Mouse (Mus musculus) stomach, embryonic 14.5 days (tissue): ENCODE measurements around the gene Glrp1. TPM values are rescaled to one million over a fixed set of nuclear protein-coding genes. Genes with fewer than 3 reads are reported as not detected.
A peak's percentile ranks its signal among the peaks of the same experiment; 100 is the strongest.

Source experiments
- ATAC-seq: fragments of 200-750 bp; cut with Nextera tagmentation; 2 replicates; pipeline ENCODE4 v1.8.0; 2017; ENCODE audit warnings: low read depth, moderate TSS enrichment; ENCODE audit not compliant: insufficient number of reproducible peaks, insufficient read depth, low FRiP score
- H3K27ac ChIP-seq: fragments of 300-500 bp; sonication (generic); 2 replicates; pipeline ENCODE4 v1.5.1; 2014; ENCODE audit warnings: mild to moderate bottlenecking, low read length, moderate library complexity, mixed read lengths
- H3K27me3 ChIP-seq: fragments of 300-500 bp; sonication (generic); 2 replicates; pipeline ENCODE4 v1.6.1; 2014; ENCODE audit warnings: low read length, control low read depth, mixed read lengths; ENCODE audit not compliant: control insufficient read depth, insufficient read depth
- H3K36me3 ChIP-seq: fragments of 300-500 bp; sonication (generic); 2 replicates; pipeline ENCODE4 v1.6.1; 2014; ENCODE audit warnings: mild to moderate bottlenecking, control low read depth, low read length, moderate library complexity, mixed read lengths; ENCODE audit not compliant: control insufficient read depth, insufficient read depth
- H3K4me1 ChIP-seq: fragments of 300-500 bp; sonication (generic); 2 replicates; pipeline ENCODE4 v1.6.1; 2014; ENCODE audit warnings: low read length, control low read depth, mixed read lengths; ENCODE audit not compliant: control insufficient read depth, insufficient read depth
- H3K4me2 ChIP-seq: fragments of 300-500 bp; sonication (generic); replicated peaks from 2 replicates; pipeline ENCODE4 v1.6.1; 2014; ENCODE audit warnings: low read depth, low read length, control low read depth
- H3K4me3 ChIP-seq: fragments of 300-500 bp; sonication (generic); 2 replicates; pipeline ENCODE4 v1.5.1; 2014; ENCODE audit warnings: low read depth, low read length, control low read depth
- H3K9ac ChIP-seq: fragments of 300-500 bp; sonication (generic); replicated peaks from 2 replicates; pipeline ENCODE4 v1.6.1; 2014; ENCODE audit warnings: low read depth, mild to moderate bottlenecking, control low read depth, low read length, moderate library complexity, mixed read lengths
- H3K9me3 ChIP-seq: fragments of 300-500 bp; sonication (generic); 2 replicates; pipeline ENCODE4 v1.6.1; 2016; ENCODE audit warnings: low read depth, low read length, control low read depth; ENCODE audit not compliant: control insufficient read depth
- WGBS: fragments of 180-500 bp; shearing (Covaris S2); extraction: QIAGEN DNeasy Blood & Tissue Kit; methylation state at CpG from one replicate; pipeline ENCODE4 v1.1.7; 2014; 5-methylcytosine and 5-hydroxymethylcytosine counted together
- polyA plus RNA-seq: library from polyadenylated mRNA; unstranded; fragments of >200 nt; fragmentation: Nextera tagmentation; extraction: Ambion mirVana; gene quantifications from 2 replicates; pipeline ENCODE4 v1.2.1, GENCODE M21; 2014

The Glrp1 gene
- polyA plus RNA-seq, 1 experiment from 2014 or later: not detected

DNA sequence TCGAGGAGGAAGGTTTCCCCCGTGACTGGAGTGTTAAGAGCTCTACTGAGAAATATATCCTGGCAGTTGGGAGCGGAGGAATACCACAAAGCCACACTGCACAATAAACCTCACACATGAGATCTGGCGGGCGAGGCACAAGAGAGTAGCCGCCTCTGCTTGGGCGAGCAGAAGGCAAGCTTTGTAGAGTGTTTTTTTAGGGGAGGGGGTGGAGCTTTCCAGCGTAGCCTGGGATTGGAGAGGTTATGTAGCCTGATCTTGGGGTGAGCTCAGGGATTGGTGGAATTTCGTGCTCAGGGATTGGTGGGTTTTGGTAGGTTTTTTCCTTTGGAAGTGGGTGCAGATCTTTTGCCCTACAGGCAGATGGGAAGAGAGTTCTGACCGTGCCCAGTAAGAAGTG is 19.7 kb downstream of the Glrp1 start:
- Histone ChIP-seq H3K9ac (no peak overlapping the region), H3K4me3 (no peak overlapping the region), H3K9me3 (no peaks in the 10 kb centered on the region), H3K36me3 (no peaks in the 10 kb centered on the region), H3K27me3 (no peaks in the 10 kb centered on the region), H3K4me2 (no peak overlapping the region), H3K27ac (no peak overlapping the region), H3K4me1 (no peaks in the 10 kb centered on the region)
- 83% methylated on average over 10 of the region's 10 CpGs for WGBS
- no peak for ATAC-seq

DNA sequence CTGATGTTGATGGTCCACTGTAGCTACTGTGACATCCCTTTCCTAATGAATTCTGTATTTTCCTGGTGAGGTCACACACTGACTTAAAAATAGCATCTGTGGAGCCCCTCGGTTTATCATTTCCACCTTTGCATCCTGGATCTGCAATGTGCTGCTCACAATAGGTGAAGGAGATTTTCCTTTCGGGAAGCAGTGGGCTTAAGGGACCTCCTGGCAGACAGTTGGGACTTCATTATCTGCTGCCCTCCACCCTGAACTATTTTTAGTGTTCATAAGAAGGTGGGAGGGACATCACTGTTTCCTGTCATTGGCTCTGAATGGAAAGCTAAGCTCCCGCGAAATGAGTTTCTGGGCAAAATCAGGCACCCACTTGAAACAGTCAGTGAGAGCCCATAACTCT is 20.9 kb downstream of the Glrp1 start:
- H3K27ac ChIP-seq: no peak overlapping the region
- WGBS: 64% methylated on average over 4 of the region's 4 CpGs
- no peaks in the 10 kb centered on the region for H3K36me3 ChIP-seq
- no peaks in the 10 kb centered on the region for H3K4me1 ChIP-seq
- no peaks in the 10 kb centered on the region for H3K27me3 ChIP-seq
- no peak for ATAC-seq
- no peak overlapping the region for H3K4me2 ChIP-seq
- no peak overlapping the region for H3K9ac ChIP-seq
- no peak overlapping the region for H3K4me3 ChIP-seq
- no peaks in the 10 kb centered on the region for H3K9me3 ChIP-seq

DNA sequence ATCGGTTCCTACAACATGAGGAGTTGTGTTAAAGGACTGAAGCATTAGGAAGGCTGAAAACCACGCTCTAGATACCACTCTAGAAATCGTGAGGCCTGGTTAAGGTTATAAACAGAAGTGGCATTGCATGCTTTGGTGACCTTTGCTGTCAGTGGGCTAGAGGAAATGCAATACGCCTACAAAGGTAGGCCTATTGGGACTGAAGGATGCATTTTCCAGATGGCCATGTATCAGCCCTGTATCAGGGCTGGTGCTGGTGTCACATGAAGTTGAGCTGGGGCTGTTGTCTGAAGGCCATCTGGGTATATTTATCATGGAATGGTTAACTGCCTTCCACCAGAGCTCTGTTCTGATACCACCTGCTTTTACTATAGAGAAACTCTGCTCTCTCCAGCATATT is 23.5 kb downstream of the Glrp1 start:
- WGBS: 82% methylated on average over 4 of the region's 4 CpGs
- no peaks in the 10 kb centered on the region for H3K27me3 ChIP-seq

DNA sequence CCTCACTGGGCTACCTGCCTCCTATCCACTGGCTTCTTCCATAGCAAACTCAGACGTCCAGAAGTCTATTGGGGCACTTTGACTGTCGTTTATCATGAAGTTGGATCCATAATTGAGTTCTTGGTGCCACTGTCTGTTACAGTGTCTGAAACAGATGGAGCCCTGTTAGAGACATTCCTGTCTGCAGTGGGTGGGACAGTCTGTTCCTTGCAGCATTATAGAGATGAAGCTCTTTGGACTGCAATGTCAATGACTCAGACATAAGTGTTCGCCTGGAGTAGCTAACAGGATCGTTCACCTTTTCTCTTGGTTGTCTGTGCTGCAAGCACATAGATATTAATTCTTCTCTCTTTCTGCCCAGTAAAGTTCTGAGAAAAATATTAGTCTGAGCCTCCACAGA is 25.8 kb downstream of the Glrp1 start:
- no peak overlapping the region for H3K4me2 ChIP-seq
- H3K4me1 ChIP-seq: peaks cover 8% of the 10 kb centered on the region
- no peak overlapping the region for H3K9ac ChIP-seq
- H3K27ac ChIP-seq: no peak overlapping the region
- no peaks in the 10 kb centered on the region for H3K9me3 ChIP-seq
- no peak for ATAC-seq
- H3K27me3 ChIP-seq: no peaks in the 10 kb centered on the region
- 74% methylated on average over 4 of the region's 4 CpGs for WGBS
- H3K36me3 ChIP-seq: no peaks in the 10 kb centered on the region
- H3K4me3 ChIP-seq: no peak overlapping the region

More for the DNA sequence above, 23.5 kb downstream of the Glrp1 start:
- no peak overlapping the region for H3K4me3 ChIP-seq
- no peak for ATAC-seq
- peaks cover 8% of the 10 kb centered on the region for H3K4me1 ChIP-seq
- no peak overlapping the region for H3K9ac ChIP-seq
- no peak overlapping the region for H3K27ac ChIP-seq
- H3K4me2 ChIP-seq: no peak overlapping the region
- H3K9me3 ChIP-seq: no peaks in the 10 kb centered on the region
- no peaks in the 10 kb centered on the region for H3K36me3 ChIP-seq

DNA sequence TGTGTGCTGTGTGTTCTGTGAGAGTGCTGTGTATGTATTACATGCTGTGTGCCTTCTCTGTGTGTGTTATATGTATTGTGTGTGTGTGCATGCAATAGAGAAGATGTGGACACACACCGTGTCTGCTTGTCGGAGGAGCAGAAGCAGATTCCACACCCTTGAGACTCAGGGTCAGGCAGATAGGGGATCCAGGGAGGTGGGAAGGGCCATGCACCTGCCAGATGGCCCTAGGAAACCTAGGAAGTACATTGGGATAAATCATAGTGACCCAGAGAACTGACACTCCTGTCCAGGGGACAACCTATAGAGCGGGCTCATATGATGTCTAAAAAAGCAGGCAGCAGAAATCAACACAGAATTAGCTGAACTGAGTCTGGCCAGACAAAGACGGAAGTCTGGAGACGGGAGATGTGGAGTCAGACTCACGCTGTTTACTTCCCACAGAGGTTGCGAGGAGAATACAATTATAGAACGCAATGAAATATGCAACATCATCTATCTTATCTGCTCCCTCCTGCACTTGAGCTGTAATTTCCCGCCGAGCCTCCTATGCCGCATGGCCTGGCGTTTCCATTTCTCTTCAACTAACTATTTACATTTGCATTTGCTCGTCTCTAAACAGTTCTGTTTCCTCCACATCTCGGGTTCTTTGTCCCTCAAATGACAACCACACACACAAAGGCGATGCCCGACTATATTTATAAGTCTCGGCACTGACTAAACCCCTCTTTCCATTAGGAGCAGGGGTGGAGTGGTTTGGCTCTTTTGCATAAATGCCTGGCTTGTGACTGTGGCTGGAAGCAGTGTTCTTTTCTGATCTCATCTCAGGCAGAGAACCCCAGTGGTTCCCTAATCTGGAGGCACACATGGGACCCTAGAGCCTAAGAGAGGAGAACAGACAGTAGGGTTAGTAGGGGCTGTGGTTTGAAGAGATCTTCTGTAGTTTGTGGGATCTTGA is 27.4 kb downstream of the Glrp1 start:
- 0 out of 2 replicates have a peak, but pooled peaks have one; percentile 28 for ATAC-seq
- H3K27me3 ChIP-seq: no peaks in the 10 kb centered on the region
- no peak overlapping the region for H3K27ac ChIP-seq
- 0 out of 2 replicates have a peak overlapping the region, but pooled peaks have one; percentile 6 for H3K4me2 ChIP-seq
- no peaks in the 10 kb centered on the region for H3K36me3 ChIP-seq
- H3K9me3 ChIP-seq: no peaks in the 10 kb centered on the region
- peaks cover 8% of the 10 kb centered on the region for H3K4me1 ChIP-seq
- 33% methylated on average over 17 of the region's 17 CpGs for WGBS
- no peak overlapping the region for H3K4me3 ChIP-seq
- H3K9ac ChIP-seq: no peak overlapping the region

DNA sequence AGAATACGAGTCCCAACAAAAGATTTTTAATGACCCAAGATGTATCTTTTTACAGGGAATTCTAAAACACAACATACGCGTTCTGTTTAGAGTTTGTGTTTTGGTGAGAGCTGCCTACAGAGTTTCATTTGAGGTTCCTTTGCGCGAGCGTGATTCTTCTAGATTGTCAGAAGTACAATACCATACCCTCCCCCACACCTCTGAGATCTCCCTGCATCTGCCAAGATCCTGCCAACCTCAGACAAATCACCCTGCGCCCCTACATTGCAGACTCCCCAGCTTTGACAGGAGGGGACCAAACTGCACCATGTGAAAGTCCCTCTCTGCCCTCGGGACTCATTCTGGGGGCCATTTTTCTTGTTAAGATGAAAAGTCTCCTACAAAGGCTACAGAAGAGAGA is 29.3 kb downstream of the Glrp1 start:
- no peak for ATAC-seq
- Histone ChIP-seq H3K27ac (no peak overlapping the region), H3K9me3 (no peaks in the 10 kb centered on the region), H3K4me1 (peaks cover 17% of the 10 kb centered on the region), H3K36me3 (no peaks in the 10 kb centered on the region), H3K4me2 (no peak overlapping the region), H3K27me3 (no peaks in the 10 kb centered on the region), H3K4me3 (no peak overlapping the region), H3K9ac (no peak overlapping the region)
- WGBS: 81% methylated on average over 8 of the region's 8 CpGs

DNA sequence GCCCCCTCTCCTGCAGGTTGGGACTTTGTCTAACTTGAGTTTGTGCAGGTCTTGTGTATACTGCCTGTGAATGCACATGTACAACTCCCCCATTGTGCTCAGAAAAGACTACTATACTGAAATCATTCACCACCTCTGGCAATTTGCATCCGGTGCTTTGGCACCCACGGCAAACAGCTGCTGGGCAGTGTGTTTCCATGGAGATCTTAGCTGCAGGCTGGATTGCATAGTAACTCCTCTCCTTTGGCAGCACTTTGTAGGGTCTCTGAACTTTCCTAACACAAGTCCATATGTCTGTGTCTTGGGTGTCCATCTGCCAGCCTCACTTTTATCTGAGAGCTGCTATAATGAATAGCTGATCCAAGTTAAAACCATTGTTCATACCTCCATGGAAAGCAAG is 31.7 kb downstream of the Glrp1 start:
- H3K4me3 ChIP-seq: no peak overlapping the region
- no peaks in the 10 kb centered on the region for H3K27me3 ChIP-seq
- H3K27ac ChIP-seq: no peak overlapping the region
- ATAC-seq: no peak
- WGBS: 45% methylated on average over 2 of the region's 2 CpGs
- H3K36me3 ChIP-seq: no peaks in the 10 kb centered on the region
- H3K9ac ChIP-seq: no peak overlapping the region
- no peaks in the 10 kb centered on the region for H3K9me3 ChIP-seq
- no peak overlapping the region for H3K4me2 ChIP-seq
- peaks cover 25% of the 10 kb centered on the region for H3K4me1 ChIP-seq

DNA sequence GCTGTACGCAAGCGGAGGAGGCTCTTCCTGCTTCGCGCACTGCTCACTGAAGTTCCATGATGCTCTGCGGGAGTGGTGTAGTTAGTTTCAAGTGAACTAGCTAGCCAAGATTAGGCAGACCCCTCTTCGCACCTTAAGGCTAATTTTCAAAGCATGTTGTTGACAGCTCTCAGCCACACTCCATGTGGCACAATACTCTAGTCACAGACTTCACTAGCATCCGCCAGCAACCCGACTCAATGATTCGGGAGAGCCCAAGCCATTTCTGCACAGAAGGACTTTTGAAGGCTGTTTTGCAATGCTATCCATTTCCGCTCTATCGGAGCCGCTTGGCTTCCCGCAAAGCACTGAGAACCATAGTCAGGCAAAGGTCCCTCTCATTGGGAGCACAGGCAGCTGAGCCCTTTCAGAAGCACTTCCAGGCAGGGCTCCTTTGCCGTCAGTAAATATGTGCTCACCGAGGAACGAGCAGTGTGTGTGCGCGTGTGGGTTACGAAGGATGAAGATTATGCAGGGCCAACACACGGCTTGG is 33.2 kb downstream of the Glrp1 start:
- no peak for ATAC-seq
- 92% methylated on average over 20 of the region's 20 CpGs for WGBS
- no peak overlapping the region for H3K4me3 ChIP-seq
- no peak overlapping the region for H3K27ac ChIP-seq
- H3K36me3 ChIP-seq: no peaks in the 10 kb centered on the region
- no peaks in the 10 kb centered on the region for H3K9me3 ChIP-seq
- H3K4me2 ChIP-seq: no peak overlapping the region
- peaks cover 18% of the 10 kb centered on the region for H3K4me1 ChIP-seq
- no peaks in the 10 kb centered on the region for H3K27me3 ChIP-seq
- no peak overlapping the region for H3K9ac ChIP-seq
